Comparison of ENCODE assay signal across 11 mouse cellular contexts in genomic region chr6:145175571-145175981, GRCm38 (mm10). TPM values are rescaled to one million over a fixed set of nuclear protein-coding genes. Genes with fewer than 3 reads are reported as not detected.
DNase-seq lines count a peak whose midpoint lies in the region; ATAC-seq lines count a peak whose summit lies in the region.
"Had no signal": no experiment of that assay in that cellular context is flagged by ENCODE, and none has a peak within 500 bp of the region (broad histone marks: within the 10 kb centered on the region; RNA-seq: fewer than 3 reads in every experiment).

No protein-coding gene starts in this region.

- WGBS in liver, embryonic 13.5 days (ENCODE audit: insufficient replicate concordance) = 51% methylated on average over 9 of the region's 9 CpGs

- H3K4me1 ChIP-seq in liver, embryonic 13.5 days (replicated peaks) = peaks cover 12% of the 10 kb centered on the region

- H3K4me3 ChIP-seq in liver, embryonic 13.5 days (replicated peaks) = no peak overlapping the region

- H3K4me2 ChIP-seq in liver, embryonic 13.5 days = no peak overlapping the region

- intact Hi-C loops in left cerebral cortex, postnatal 10 days (cut with DNase I) = no loop called here

- H3K9me3 ChIP-seq in liver, embryonic 13.5 days (replicated peaks) = no peaks in the 10 kb centered on the region

- H3K27ac ChIP-seq in liver, embryonic 13.5 days = no peak overlapping the region

- ATAC-seq in liver, embryonic 13.5 days (ENCODE audit: low read depth) = peak; percentile 53; the same call in 1 of the 2 replicates
- ATAC-seq: Patski had no signal

- no peaks in the 10 kb centered on the region for H3K36me3 ChIP-seq in liver, embryonic 13.5 days

- DNase-seq in kidney, postnatal 10 days = peak; percentile 34
- DNase-seq in kidney, postnatal 14 days = no peak
- peak; percentile 22 for DNase-seq in NIH3T3 (ENCODE audit: low read depth)
- peak; percentile 81 to 85 for DNase-seq in adrenal gland, postnatal 36 days
- no peak for DNase-seq in liver, embryonic 13.5 days
- no peak for DNase-seq in layer of hippocampus, adult 9-11 months
- DNase-seq in left cerebral cortex, postnatal 10 days (ENCODE audit: extremely low spot score in 1 of 2, low spot score in 2 of 2) = no peak
- DNase-seq: cerebellum, adult 9-10 months; kidney, postnatal 36 days; thymus, adult 18-20 months had no signal

- H3K27me3 ChIP-seq in liver, embryonic 13.5 days = no peaks in the 10 kb centered on the region
- H3K27me3 ChIP-seq: Patski had no signal

- H3K9ac ChIP-seq in liver, embryonic 13.5 days = no peak overlapping the region

RNA-seq across cellular contexts. Expression of gene Casc1, which starts 35.2 kb away (rescaled TPM):
- under 1 TPM; 0.33 to 0.63 TPM for total RNA-seq in adrenal gland, postnatal 36 days (2021)
- polyA plus RNA-seq in liver, embryonic 13.5 days (2015; fragmentation: Nextera tagmentation; extraction: Ambion mirVana) = 0.10 and 0.13 TPM in 2 replicates
- total RNA-seq in left cerebral cortex, postnatal 10 days (2021) = under 1 TPM; 0.77 to 0.85 TPM

RNA-seq across cellular contexts. Expression of gene Etfrf1, which starts 35.4 kb away (rescaled TPM):
- total RNA-seq in adrenal gland, postnatal 36 days (2021) = 100 to 1,000 TPM in 1 of 2 experiments, 10 to 100 TPM in 1; 87.3 to 144 TPM
- 16.2 and 17.1 TPM in 2 replicates for polyA plus RNA-seq in liver, embryonic 13.5 days (2015; fragmentation: Nextera tagmentation; extraction: Ambion mirVana)
- 10 to 100 TPM; 15.5 to 16.3 TPM for total RNA-seq in left cerebral cortex, postnatal 10 days (2021)

Comparison
In these comparisons a context has a peak if more than half of its experiments do, and no peak if none do; other contexts are left out.
1. DNase-seq: peak in kidney, postnatal 10 days (single experiment), NIH3T3 (single experiment) and adrenal gland, postnatal 36 days (2 of 2); none in kidney, postnatal 14 days (single experiment), liver, embryonic 13.5 days (single experiment), layer of hippocampus, adult 9-11 months (single experiment) and left cerebral cortex, postnatal 10 days (0 of 2).
2. RNA of gene Etfrf1, which starts 35.4 kb away (total RNA-seq): 87.3 to 144 TPM in adrenal gland, postnatal 36 days; 15.5 to 16.3 TPM in left cerebral cortex, postnatal 10 days; every median in the first group is over 4 times any median in the second.